Mouse (Mus musculus): ENCODE data around the gene Amz2.

Amz2 gene

GRCm38 (mm10) chr11:109420567-109420962 lies 5.2 kb upstream of the Amz2 start:
- peak; percentile 91 for DNase-seq (ENCODE audit: low read depth, low spot score)

GRCm38 (mm10) chr11:109421205-109421604 lies 4.5 kb upstream of the Amz2 start:
- peak; percentile 44 for DNase-seq (ENCODE audit: low read depth, low spot score)

- DNase-seq (ENCODE audit: low read depth, low spot score), result no peak
Measured at GRCm38 (mm10) chr11:109422263-109422662, 3.5 kb upstream of the Amz2 start.

GRCm38 (mm10) chr11:109423294-109423693 lies 2.5 kb upstream of the Amz2 start:
- DNase-seq (ENCODE audit: low read depth, low spot score), result no peak

- DNase-seq (ENCODE audit: low read depth, low spot score), result no peak
Measured at GRCm38 (mm10) chr11:109426272-109426586, 483 bp downstream of the Amz2 start.

- peak; percentile 17 for DNase-seq (ENCODE audit: low read depth, low spot score)
Measured at GRCm38 (mm10) chr11:109427353-109427752, 1.6 kb downstream of the Amz2 start.

- DNase-seq (ENCODE audit: low read depth, low spot score), result peak; percentile 75
Measured at GRCm38 (mm10) chr11:109434233-109434798, 8.6 kb downstream of the Amz2 start.

GRCm38 (mm10) chr11:109436889-109437288 lies 11.1 kb downstream of the Amz2 start:
- no peak for DNase-seq (ENCODE audit: low read depth, low spot score)

GRCm38 (mm10) chr11:109439209-109439608 lies 13.5 kb downstream of the Amz2 start:
- no peak for DNase-seq (ENCODE audit: low read depth, low spot score)

GRCm38 (mm10) chr11:109439829-109440340 lies 14.1 kb downstream of the Amz2 start:
- peak; percentile 90 for DNase-seq (ENCODE audit: low read depth, low spot score)

- DNase-seq (ENCODE audit: low read depth, low spot score), result peak; percentile 33
Measured at GRCm38 (mm10) chr11:109440641-109441040, 14.9 kb downstream of the Amz2 start.

- peak; percentile 79 for DNase-seq (ENCODE audit: low read depth, low spot score)
Measured at GRCm38 (mm10) chr11:109441119-109441518, 15.4 kb downstream of the Amz2 start.

- DNase-seq (ENCODE audit: low read depth, low spot score), result peak; percentile 27
Measured at GRCm38 (mm10) chr11:109442166-109442730, 16.5 kb downstream of the Amz2 start.

- no peak for DNase-seq (ENCODE audit: low read depth, low spot score)
Measured at GRCm38 (mm10) chr11:109443468-109444263, 17.9 kb downstream of the Amz2 start.

GRCm38 (mm10) chr11:109444600-109444999 lies 18.9 kb downstream of the Amz2 start:
- DNase-seq (ENCODE audit: low read depth, low spot score), result peak; percentile 39

- peak; percentile 76 for DNase-seq (ENCODE audit: low read depth, low spot score)
Measured at GRCm38 (mm10) chr11:109445438-109446035, 19.8 kb downstream of the Amz2 start.

GRCm38 (mm10) chr11:109451169-109451568 lies 25.4 kb downstream of the Amz2 start:
- DNase-seq (ENCODE audit: low read depth, low spot score), result no peak

- DNase-seq (ENCODE audit: low read depth, low spot score), result no peak
Measured at GRCm38 (mm10) chr11:109456261-109456660, 30.5 kb downstream of the Amz2 start.

GRCm38 (mm10) chr11:109458165-109458564 lies 32.4 kb downstream of the Amz2 start:
- no peak for DNase-seq (ENCODE audit: low read depth, low spot score)

- no peak for DNase-seq (ENCODE audit: low read depth, low spot score)
Measured at GRCm38 (mm10) chr11:109460586-109460985, 34.8 kb downstream of the Amz2 start.

- DNase-seq (ENCODE audit: low read depth, low spot score), result no peak
Measured at GRCm38 (mm10) chr11:109465068-109465467, 39.3 kb downstream of the Amz2 start.

GRCm38 (mm10) chr11:109466987-109467386 lies 41.2 kb downstream of the Amz2 start:
- no peak for DNase-seq (ENCODE audit: low read depth, low spot score)
